ENCODE assay signal across 7 mouse cellular contexts in genomic region chr7:27480927-27481626, GRCm38 (mm10). TPM values are rescaled to one million over a fixed set of nuclear protein-coding genes. Genes with fewer than 3 reads are reported as not detected.
DNase-seq lines count a peak whose midpoint lies in the region; ATAC-seq and TF ChIP-seq lines count a peak whose summit lies in the region.

No protein-coding gene starts in this region.

- no peak for DNase-seq in lung, postnatal 14 days
- DNase-seq in limb, embryonic 11.5 days (ENCODE audit: low spot score), result no peak

- peak overlapping the region; percentile 35 for H3K4me3 ChIP-seq in lung, embryonic 15.5 days
- H3K4me3 ChIP-seq in embryonic fibroblast, embryonic 13.5 days (ENCODE audit: insufficient read depth, low read length), result no peak overlapping the region
- H3K4me3 ChIP-seq in limb, embryonic 11.5 days (ENCODE audit: low read depth, low read length), result peak overlapping the region; percentile 7
- peak overlapping the region; percentile 72 for H3K4me3 ChIP-seq in small intestine, adult 2 months (ENCODE audit: low read depth, low read length)

- H3K9me3 ChIP-seq in lung, embryonic 15.5 days, result no peaks in the 10 kb centered on the region
- no peaks in the 10 kb centered on the region for H3K9me3 ChIP-seq in limb, embryonic 11.5 days (ENCODE audit: control insufficient read depth, low read length)

- no peak for TF ChIP-seq POLR2A in embryonic fibroblast, embryonic 13.5 days (IDR thresholded peaks at IDR 0.05; ENCODE audit: low read depth, low read length)
- TF ChIP-seq POLR2A in small intestine, adult 2 months (IDR thresholded peaks at IDR 0.05; ENCODE audit: low read depth, low read length), result peak; percentile 81; the same call in 1 of the 2 replicates

- peaks cover 11% of the 10 kb centered on the region for H3K36me3 ChIP-seq in lung, embryonic 15.5 days
- H3K36me3 ChIP-seq in limb, embryonic 11.5 days (ENCODE audit: control insufficient read depth, insufficient read depth, low read length), result peaks cover 2% of the 10 kb centered on the region; the same call in 1 of the 2 replicates
- peaks cover 9% of the 10 kb centered on the region for H3K36me3 ChIP-seq in small intestine, adult 2 months (ENCODE audit: control insufficient read depth, insufficient read depth, low read length)

- no peak for TF ChIP-seq CTCF in embryonic fibroblast, embryonic 13.5 days (IDR thresholded peaks at IDR 0.05; ENCODE audit: borderline replicate concordance, insufficient read depth, low read length)
- no peak for TF ChIP-seq CTCF in small intestine, adult 2 months (IDR thresholded peaks at IDR 0.05; ENCODE audit: extremely low read depth, insufficient read length, insufficient replicate concordance, low read depth, low read length)

- no peaks in the 10 kb centered on the region for H3K27me3 ChIP-seq in lung, embryonic 15.5 days
- no peaks in the 10 kb centered on the region for H3K27me3 ChIP-seq in limb, embryonic 11.5 days (ENCODE audit: control insufficient read depth, insufficient read depth, low read length)
- H3K27me3 ChIP-seq in small intestine, adult 2 months (ENCODE audit: control insufficient read depth, insufficient read depth, low read length), result no peaks in the 10 kb centered on the region

- H3K4me2 ChIP-seq in lung, embryonic 15.5 days, result peak overlapping the region; percentile 60
- peak overlapping the region; percentile 49 for H3K4me2 ChIP-seq in limb, embryonic 11.5 days (ENCODE audit: low read depth, severe bottlenecking)

- peaks cover 24% of the 10 kb centered on the region for H3K4me1 ChIP-seq in lung, embryonic 15.5 days
- peaks cover 5% of the 10 kb centered on the region for H3K4me1 ChIP-seq in embryonic fibroblast, embryonic 13.5 days (ENCODE audit: control insufficient read depth, insufficient read depth, low read length)
- H3K4me1 ChIP-seq in limb, embryonic 11.5 days (ENCODE audit: control insufficient read depth, insufficient read depth, low read length), result peaks cover 3% of the 10 kb centered on the region; the same call in 1 of the 2 replicates
- H3K4me1 ChIP-seq in small intestine, adult 2 months (ENCODE audit: control insufficient read depth, insufficient read depth, insufficient read length, low read length), result peaks cover 19% of the 10 kb centered on the region

- WGBS in lung, embryonic 15.5 days, result 7% methylated on average over 11 of the region's 11 CpGs
- 12% methylated on average over 11 of the region's 11 CpGs for WGBS in limb, embryonic 11.5 days
- WGBS in small intestine, adult 2 months, result 6% methylated on average over 11 of the region's 11 CpGs

- H3K27ac ChIP-seq in lung, embryonic 15.5 days, result peak overlapping the region; percentile 86
- peak overlapping the region; percentile 84 for H3K27ac ChIP-seq in embryonic fibroblast, embryonic 13.5 days (ENCODE audit: insufficient read depth, low read length)
- H3K27ac ChIP-seq in limb, embryonic 11.5 days (replicated peaks; ENCODE audit: low read depth, low read length), result peak overlapping the region; percentile 36; the same call in 1 of the 2 replicates
- H3K27ac ChIP-seq in small intestine, adult 2 months (ENCODE audit: insufficient read depth, low read depth, low read length), result peak overlapping the region; percentile 97

- peak overlapping the region; percentile 37 for H3K9ac ChIP-seq in lung, embryonic 15.5 days
- no peak overlapping the region; the same call in 1 of the 2 replicates for H3K9ac ChIP-seq in limb, embryonic 11.5 days (ENCODE audit: low read length)

- no peak for ATAC-seq in lung, embryonic 15.5 days (ENCODE audit: borderline replicate concordance, extremely low read depth, low FRiP score, low TSS enrichment)
- ATAC-seq in limb, embryonic 11.5 days (ENCODE audit: insufficient number of reproducible peaks, low FRiP score, low TSS enrichment, low read depth), result no peak
- no peak for ATAC-seq in granulocyte monocyte progenitor cell, adult 5-6 weeks (replicated peaks; ENCODE audit: poor library complexity, severe bottlenecking)
- no peak for ATAC-seq in inflammation-experienced regulatory T-cells, adult 6 months

RNA-seq across cellular contexts. Expression of gene Sertad1, which starts 5.6 kb away (rescaled TPM):
- polyA plus RNA-seq in lung, embryonic 15.5 days (2015; fragmentation: Nextera tagmentation; extraction: Ambion mirVana), result 48.5 and 49.6 TPM in 2 replicates
- 23.7 and 28.5 TPM in 2 replicates for polyA plus RNA-seq in embryonic fibroblast, embryonic 13.5 days (2011; ENCODE audit: insufficient read length, low read depth, missing spikeins)
- 29.0 and 31.5 TPM in 2 replicates for polyA plus RNA-seq in limb, embryonic 11.5 days (2014; fragmentation: Nextera tagmentation; extraction: Ambion mirVana)
- 47.2 and 156 TPM in 2 replicates for polyA plus RNA-seq in small intestine, adult 2 months (2012; rRNA removed)
- total RNA-seq in granulocyte monocyte progenitor cell, adult 5-6 weeks (2014; fragmentation: Nextera tagmentation), result 1.9 and 2.2 TPM in 2 replicates
- total RNA-seq in granulocyte monocyte progenitor cell, adult 5-6 weeks (2017), result 3.7 and 8.9 TPM in 2 replicates
- polyA plus RNA-seq in inflammation-experienced regulatory T-cells, adult 6 months (2017; shearing (Covaris generic)), result 10 to 100 TPM; 38.7 to 44.4 (median 40.2) TPM

RNA-seq across cellular contexts. Expression of gene Sertad3, which starts 7.5 kb away (rescaled TPM):
- 28.6 and 31.1 TPM in 2 replicates for polyA plus RNA-seq in lung, embryonic 15.5 days (2015; fragmentation: Nextera tagmentation; extraction: Ambion mirVana)
- 12.9 and 14.1 TPM in 2 replicates for polyA plus RNA-seq in embryonic fibroblast, embryonic 13.5 days (2011; ENCODE audit: insufficient read length, low read depth, missing spikeins)
- polyA plus RNA-seq in limb, embryonic 11.5 days (2014; fragmentation: Nextera tagmentation; extraction: Ambion mirVana), result 25.9 and 29.3 TPM in 2 replicates
- polyA plus RNA-seq in small intestine, adult 2 months (2012; rRNA removed), result 5.3 and 12.8 TPM in 2 replicates
- total RNA-seq in granulocyte monocyte progenitor cell, adult 5-6 weeks (2014; fragmentation: Nextera tagmentation), result 4.6 and 5.3 TPM in 2 replicates
- total RNA-seq in granulocyte monocyte progenitor cell, adult 5-6 weeks (2017), result 5.1 and 7.9 TPM in 2 replicates
- 10 to 100 TPM; 37.6 to 53.5 (median 42.6) TPM for polyA plus RNA-seq in inflammation-experienced regulatory T-cells, adult 6 months (2017; shearing (Covaris generic))

RNA-seq across cellular contexts. Expression of gene Prx, which starts 18.0 kb away (rescaled TPM):
- 7.2 and 8.7 TPM in 2 replicates for polyA plus RNA-seq in lung, embryonic 15.5 days (2015; fragmentation: Nextera tagmentation; extraction: Ambion mirVana)
- polyA plus RNA-seq in embryonic fibroblast, embryonic 13.5 days (2011; ENCODE audit: insufficient read length, low read depth, missing spikeins), result 5.4 and 5.6 TPM in 2 replicates
- 1.5 and 2.1 TPM in 2 replicates for polyA plus RNA-seq in limb, embryonic 11.5 days (2014; fragmentation: Nextera tagmentation; extraction: Ambion mirVana)
- 0.37 and 0.68 TPM in 2 replicates for polyA plus RNA-seq in small intestine, adult 2 months (2012; rRNA removed)
- total RNA-seq in granulocyte monocyte progenitor cell, adult 5-6 weeks (2014; fragmentation: Nextera tagmentation), result 0.13 and 1.4 TPM in 2 replicates
- total RNA-seq in granulocyte monocyte progenitor cell, adult 5-6 weeks (2017), result 0.52 and 0.62 TPM in 2 replicates
- under 1 TPM; 0.24 to 0.52 (median 0.30) TPM for polyA plus RNA-seq in inflammation-experienced regulatory T-cells, adult 6 months (2017; shearing (Covaris generic))

RNA-seq across cellular contexts. Expression of gene Blvrb, which starts 33.3 kb away (rescaled TPM):
- 58.8 and 68.5 TPM in 2 replicates for polyA plus RNA-seq in lung, embryonic 15.5 days (2015; fragmentation: Nextera tagmentation; extraction: Ambion mirVana)
- polyA plus RNA-seq in embryonic fibroblast, embryonic 13.5 days (2011; ENCODE audit: insufficient read length, low read depth, missing spikeins), result 16.6 and 32.1 TPM in 2 replicates
- polyA plus RNA-seq in limb, embryonic 11.5 days (2014; fragmentation: Nextera tagmentation; extraction: Ambion mirVana), result 29.0 and 30.5 TPM in 2 replicates
- 79.1 and 142 TPM in 2 replicates for polyA plus RNA-seq in small intestine, adult 2 months (2012; rRNA removed)
- total RNA-seq in granulocyte monocyte progenitor cell, adult 5-6 weeks (2014; fragmentation: Nextera tagmentation), result 10.4 and 12.2 TPM in 2 replicates
- total RNA-seq in granulocyte monocyte progenitor cell, adult 5-6 weeks (2017), result 6.2 and 8.6 TPM in 2 replicates
- 10 to 100 TPM in 2 of 3 experiments, 1 to 10 TPM in 1; 6.0 to 21.7 (median 17.0) TPM for polyA plus RNA-seq in inflammation-experienced regulatory T-cells, adult 6 months (2017; shearing (Covaris generic))

RNA-seq across cellular contexts. Expression of gene Sptbn4, which starts 33.6 kb away (rescaled TPM):
- 0.21 and 0.33 TPM in 2 replicates for polyA plus RNA-seq in lung, embryonic 15.5 days (2015; fragmentation: Nextera tagmentation; extraction: Ambion mirVana)
- polyA plus RNA-seq in embryonic fibroblast, embryonic 13.5 days (2011; ENCODE audit: insufficient read length, low read depth, missing spikeins), result 0.51 and 0.78 TPM in 2 replicates
- 0.15 and 0.27 TPM in 2 replicates for polyA plus RNA-seq in limb, embryonic 11.5 days (2014; fragmentation: Nextera tagmentation; extraction: Ambion mirVana)
- 0.19 and 0.28 TPM in 2 replicates for polyA plus RNA-seq in small intestine, adult 2 months (2012; rRNA removed)
- 0.19 TPM in 1 of 2 replicates, not detected in the other for total RNA-seq in granulocyte monocyte progenitor cell, adult 5-6 weeks (2014; fragmentation: Nextera tagmentation)
- 0.09 TPM in 1 of 2 replicates, not detected in the other for total RNA-seq in granulocyte monocyte progenitor cell, adult 5-6 weeks (2017)
- polyA plus RNA-seq in inflammation-experienced regulatory T-cells, adult 6 months (2017; shearing (Covaris generic)), result under 1 TPM; 0.12 to 0.23 (median 0.13) TPM

Comparison
In these comparisons a context has a peak if more than half of its experiments do, and no peak if none do; other contexts are left out.
1. H3K27ac ChIP-seq: peak in every context shown above with its lines; median percentile 97 in small intestine, adult 2 months; 86 in lung, embryonic 15.5 days; 84 in embryonic fibroblast, embryonic 13.5 days; 36 in limb, embryonic 11.5 days.